Mouse (Mus musculus): ENCODE results near the gene Gm10277.

The Gm10277 gene

DNA sequence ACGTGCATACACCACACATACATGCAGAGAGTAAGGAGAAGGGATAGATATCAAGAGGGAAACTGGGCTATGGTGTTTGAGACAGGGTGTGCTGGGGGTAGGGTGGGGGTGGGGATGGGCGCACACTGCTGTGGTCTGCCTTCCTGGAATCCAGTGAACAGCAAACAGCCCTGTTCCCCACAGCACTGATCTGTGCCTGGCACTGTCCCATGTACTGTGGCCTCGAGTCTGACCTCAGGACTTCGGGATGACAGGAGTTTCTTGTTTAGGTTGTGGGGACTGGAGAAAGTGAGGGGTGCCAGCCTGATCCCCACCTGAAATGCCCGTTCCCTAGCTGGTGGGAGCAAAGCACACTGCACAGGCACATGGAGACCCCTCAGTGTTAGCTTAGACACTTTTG, at the start of gene Gm10277:
TSS of gene Gm10277 (minus strand) at position 41 of the 400 bp plus-strand sequence.
- no peak for DNase-seq (ENCODE audit: low spot score)

DNA sequence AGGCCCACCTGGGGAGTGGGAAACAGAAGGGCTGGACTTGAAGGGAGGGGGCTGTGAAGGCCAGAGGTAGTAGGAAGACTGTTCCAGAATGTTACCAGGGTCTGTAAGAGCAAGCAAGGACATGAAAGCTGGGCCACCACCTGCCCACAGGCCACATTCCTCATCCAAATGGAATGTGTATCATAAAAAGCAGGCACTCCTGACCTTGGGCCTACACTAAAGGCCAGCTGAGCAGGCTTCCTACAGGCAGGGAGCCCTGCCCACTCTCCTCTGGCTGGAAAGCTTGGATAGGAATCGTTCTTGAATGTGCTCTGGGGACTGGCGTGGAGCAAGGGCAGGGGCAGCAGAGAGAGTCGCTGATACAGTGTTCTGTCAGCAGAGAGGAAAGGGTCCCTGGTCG, 49.2 kb upstream of the Gm10277 start:
- DNase-seq (ENCODE audit: low spot score): no peak

DNA sequence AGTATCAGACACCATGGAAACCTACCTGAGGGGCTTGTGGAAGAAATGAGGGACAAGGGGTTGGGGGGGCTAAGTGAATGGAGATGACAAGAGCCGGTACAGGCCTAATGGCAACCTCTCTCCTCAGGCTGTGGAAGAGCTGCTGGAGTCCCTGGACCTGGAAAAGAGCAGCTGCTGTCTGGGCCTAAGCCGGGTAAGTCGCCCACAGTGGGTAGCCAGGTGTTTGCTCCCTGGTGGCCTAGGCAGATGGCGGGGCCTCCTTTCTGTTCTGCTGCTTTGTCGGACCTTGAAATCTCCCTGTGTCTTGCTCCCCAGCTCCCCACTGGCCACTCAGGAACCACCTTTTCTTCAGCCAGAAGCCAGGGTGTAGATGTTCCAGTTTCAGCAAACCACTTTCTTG, 48.7 kb upstream of the Gm10277 start:
- no peak for DNase-seq (ENCODE audit: low spot score)

- no peak for DNase-seq (ENCODE audit: low spot score)
Measured at GRCm38 (mm10) chr11:77835109-77835508, 47.6 kb upstream of the Gm10277 start.

DNA sequence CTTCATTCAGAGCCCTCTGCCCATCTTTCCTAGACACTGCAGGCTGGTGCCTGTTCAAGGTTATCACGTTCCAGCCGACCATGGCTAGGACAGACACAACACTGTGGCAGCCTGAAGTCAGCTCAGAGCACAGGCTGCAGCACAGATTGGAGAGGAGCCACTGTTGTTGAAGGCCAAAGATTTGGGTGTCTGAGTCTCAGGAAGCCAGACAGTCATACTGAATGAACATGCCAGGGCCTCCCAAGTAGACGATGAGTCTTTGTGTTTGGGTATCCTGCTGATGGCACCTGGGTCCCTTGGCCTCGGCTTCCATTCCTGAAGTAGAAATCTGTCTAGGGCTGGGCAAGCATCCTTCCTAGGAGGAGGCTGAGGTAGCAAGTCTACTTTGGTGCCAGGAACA, 45.0 kb upstream of the Gm10277 start:
- no peak for DNase-seq (ENCODE audit: low spot score)

GRCm38 (mm10) chr11:77830875-77831274, 43.3 kb upstream of the Gm10277 start:
- DNase-seq (ENCODE audit: low spot score): no peak

GRCm38 (mm10) chr11:77829043-77829841, 41.7 kb upstream of the Gm10277 start:
- DNase-seq (ENCODE audit: low spot score): no peak

- DNase-seq (ENCODE audit: low spot score): no peak
Measured at GRCm38 (mm10) chr11:77828163-77828562, 40.6 kb upstream of the Gm10277 start.

GRCm38 (mm10) chr11:77827241-77827995, 39.9 kb upstream of the Gm10277 start:
- DNase-seq (ENCODE audit: low spot score): peak; percentile 72

- DNase-seq (ENCODE audit: low spot score): no peak
Measured at GRCm38 (mm10) chr11:77826311-77826710, 38.8 kb upstream of the Gm10277 start.

GRCm38 (mm10) chr11:77825853-77826252, 38.3 kb upstream of the Gm10277 start:
- DNase-seq (ENCODE audit: low spot score): peak; percentile 56

GRCm38 (mm10) chr11:77822781-77823180, 35.2 kb upstream of the Gm10277 start:
- peak; percentile 41 for DNase-seq (ENCODE audit: low spot score)

DNA sequence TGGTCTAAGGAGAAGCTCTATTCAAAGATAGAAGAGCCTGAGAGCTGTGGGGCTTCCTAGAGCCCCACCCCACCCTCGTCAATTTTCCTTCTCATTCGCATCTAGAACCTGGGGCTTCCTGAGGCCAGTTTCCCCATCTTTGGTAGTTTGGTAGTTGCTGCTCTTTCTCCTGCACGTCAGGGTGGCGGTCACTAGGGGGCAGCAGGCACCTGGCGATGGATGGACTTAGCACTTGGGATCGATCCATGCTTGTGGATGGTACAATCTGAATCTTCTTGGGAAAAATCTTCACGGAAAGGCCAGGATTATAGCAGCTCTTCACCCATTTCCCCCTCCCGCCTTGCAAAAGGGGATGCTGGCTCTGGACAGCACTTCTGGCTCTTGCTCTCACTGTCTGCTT, 34.1 kb upstream of the Gm10277 start:
- peak; percentile 25 for DNase-seq (ENCODE audit: low spot score)

GRCm38 (mm10) chr11:77816003-77816402, 28.5 kb upstream of the Gm10277 start:
- DNase-seq (ENCODE audit: low spot score): peak; percentile 59

DNA sequence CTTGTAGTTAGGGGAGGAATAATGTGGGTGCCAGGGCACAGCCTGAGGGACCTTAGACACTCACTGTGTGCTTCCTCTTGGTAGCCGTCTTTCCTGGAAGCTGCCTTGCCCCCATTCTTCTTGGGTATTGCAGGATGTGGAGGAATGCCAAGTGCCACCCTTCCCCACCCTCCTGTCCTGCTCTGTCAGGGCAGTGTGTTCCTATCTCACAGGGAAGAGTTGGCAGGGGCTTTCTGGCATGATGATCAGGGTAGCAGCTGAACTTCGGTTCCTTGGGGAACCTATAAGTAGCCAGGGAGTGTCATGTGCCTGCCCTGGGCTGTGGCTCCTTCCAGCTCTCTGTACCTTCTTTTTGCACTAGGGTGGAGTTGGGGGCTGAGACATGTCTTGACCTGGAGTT, 26.4 kb upstream of the Gm10277 start:
- no peak for DNase-seq (ENCODE audit: low spot score)

- DNase-seq (ENCODE audit: low spot score): no peak
Measured at GRCm38 (mm10) chr11:77810018-77810417, 22.5 kb upstream of the Gm10277 start.

GRCm38 (mm10) chr11:77809215-77809614, 21.7 kb upstream of the Gm10277 start:
- DNase-seq (ENCODE audit: low spot score): no peak

- DNase-seq (ENCODE audit: low spot score): no peak
Measured at GRCm38 (mm10) chr11:77808051-77808465, 20.5 kb upstream of the Gm10277 start.

GRCm38 (mm10) chr11:77806855-77807254, 19.3 kb upstream of the Gm10277 start:
- DNase-seq (ENCODE audit: low spot score): no peak

DNA sequence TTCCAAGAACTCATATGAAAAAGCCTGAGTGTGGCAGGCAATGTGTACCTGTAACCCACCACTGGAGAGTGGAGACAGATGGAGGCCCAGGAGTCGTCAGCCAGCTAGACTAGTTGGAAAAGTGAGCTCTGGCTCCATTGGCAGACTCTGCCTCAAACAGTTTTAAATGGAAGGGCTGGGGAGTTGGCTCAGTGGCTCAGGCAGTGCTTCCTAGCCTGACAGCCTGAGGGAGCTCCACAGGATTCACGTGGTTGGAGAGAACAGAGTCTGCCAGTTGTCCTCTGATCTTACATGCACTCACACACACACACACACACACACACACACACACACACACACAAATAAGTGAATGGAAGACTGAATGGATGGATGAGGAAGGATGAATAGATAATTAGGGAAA, 18.7 kb upstream of the Gm10277 start:
- DNase-seq (ENCODE audit: low spot score): no peak

DNA sequence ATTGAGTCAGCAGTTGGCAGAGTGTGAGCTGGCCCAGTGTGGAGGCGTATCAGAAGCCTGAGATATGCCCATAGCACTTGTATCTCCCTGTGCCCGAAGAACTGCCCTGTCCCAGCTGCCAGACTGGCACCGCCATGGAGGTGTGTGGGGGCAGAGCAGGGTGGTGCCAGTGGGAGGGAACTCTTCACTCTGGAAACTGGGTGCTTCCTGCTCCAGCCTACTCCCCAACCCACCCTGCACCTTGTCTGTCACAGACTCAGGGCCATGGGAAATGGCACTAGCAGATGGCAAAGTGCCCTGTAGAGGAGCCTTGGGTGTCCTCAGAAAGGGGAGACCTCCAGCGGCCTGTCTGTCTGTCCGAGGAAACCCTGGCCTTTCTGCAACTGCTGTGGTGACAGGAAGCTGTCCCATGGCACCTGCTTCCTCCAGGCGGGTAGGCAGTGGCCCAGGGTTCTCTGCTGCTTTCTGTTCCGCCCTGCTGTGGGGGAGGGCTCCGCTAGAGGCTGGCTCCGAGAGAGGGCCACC, 14.9 kb upstream of the Gm10277 start:
- DNase-seq (ENCODE audit: low spot score): no peak

GRCm38 (mm10) chr11:77800869-77801701, 13.5 kb upstream of the Gm10277 start:
- DNase-seq (ENCODE audit: low spot score): no peak

Data from ovary, postnatal 14 days (tissue).